Mouse (Mus musculus) bone marrow macrophage, adult 2 months (primary cell): ENCODE measurements at regions not wholly inside any gene's neighbourhood (a gene's known extent, or its start where the extent isn't known, plus 50 kb on each side); places are given as distances from the start of the nearest gene placed in this dataset.

Experiments
- CTCF ChIP-seq: IDR thresholded peaks from 2 replicates; pipeline ENCODE4 v1.5.1; 2012; ENCODE audit warnings: low read depth, mild to moderate bottlenecking, low read length, moderate library complexity
- POLR2A ChIP-seq: IDR thresholded peaks from 2 replicates; pipeline ENCODE4 v1.6.1; 2012; ENCODE audit warnings: mild to moderate bottlenecking, low read depth, low read length, borderline replicate concordance

- TF ChIP-seq POLR2A (no peak), CTCF (no peak)
Observed at GRCm38 (mm10) chr3:70130241-70131029, 123.0 kb downstream of the Otol1 start.
